Mouse (Mus musculus) adrenal gland, adult 18-20 months (tissue): ENCODE results near the gene Scyl1. TPM values are rescaled to one million over a fixed set of nuclear protein-coding genes. Genes with fewer than 3 reads are reported as not detected.

Source experiments
- DNase-seq, 2 experiments: peaks; one replicate each; pipeline ENCODE4 v3.0.0; 2021 to 2022; ENCODE audit warnings: low spot score in 2 of 2
- total RNA-seq, 2 experiments: library from RNA; stranded (reverse); gene quantifications; 1 replicate in 1 of 2; 2 replicates in 1 of 2; pipeline ENCODE4 v1.2.3; 2021

Scyl1 gene
- total RNA-seq, 2 experiments from 2014 or later = 92.3 to 105 TPM

- no peak for DNase-seq
These were observed 17.8 kb upstream of the Scyl1 start for GRCm38 (mm10) chr19:5789066-5789465.

GRCm38 (mm10) chr19:5788620-5789019 lies 17.4 kb upstream of the Scyl1 start:
- no peak for DNase-seq

GRCm38 (mm10) chr19:5787920-5788319 lies 16.7 kb upstream of the Scyl1 start:
- DNase-seq = no peak

- DNase-seq = peak; percentile 76 to 83
These were observed 16.0 kb upstream of the Scyl1 start for GRCm38 (mm10) chr19:5787128-5787635.

- peak; percentile 90 to 92 for DNase-seq
These were observed 15.4 kb upstream of the Scyl1 start for GRCm38 (mm10) chr19:5786441-5787114.

GRCm38 (mm10) chr19:5784958-5785577 lies 13.8 kb upstream of the Scyl1 start:
- DNase-seq = no peak

- no peak for DNase-seq
These were observed 10.9 kb upstream of the Scyl1 start for GRCm38 (mm10) chr19:5782121-5782520.

GRCm38 (mm10) chr19:5781532-5781931 lies 10.3 kb upstream of the Scyl1 start:
- no peak for DNase-seq

- DNase-seq = peak in 1 of 2 experiments; percentile 48
These were observed 9.0 kb upstream of the Scyl1 start for GRCm38 (mm10) chr19:5780203-5780602.

- DNase-seq = no peak
These were observed 7.1 kb upstream of the Scyl1 start for GRCm38 (mm10) chr19:5778312-5778711.

GRCm38 (mm10) chr19:5777387-5778032 lies 6.3 kb upstream of the Scyl1 start:
- DNase-seq = no peak

- no peak for DNase-seq
These were observed 908 bp downstream of the Scyl1 start for GRCm38 (mm10) chr19:5770311-5770710.

- DNase-seq = no peak
These were observed 3.9 kb downstream of the Scyl1 start for GRCm38 (mm10) chr19:5767271-5767670.

GRCm38 (mm10) chr19:5763163-5763562 lies 8.1 kb downstream of the Scyl1 start:
- no peak for DNase-seq

GRCm38 (mm10) chr19:5758878-5759403 lies 12.3 kb downstream of the Scyl1 start:
- no peak for DNase-seq

GRCm38 (mm10) chr19:5756991-5757636 lies 14.1 kb downstream of the Scyl1 start:
- no peak for DNase-seq

- DNase-seq = no peak
These were observed 14.8 kb downstream of the Scyl1 start for GRCm38 (mm10) chr19:5756321-5756985.

- DNase-seq = peak in 1 of 2 experiments; percentile 58
These were observed 19.5 kb downstream of the Scyl1 start for GRCm38 (mm10) chr19:5751742-5752141.

- DNase-seq = no peak
These were observed 20.3 kb downstream of the Scyl1 start for GRCm38 (mm10) chr19:5750951-5751350.

GRCm38 (mm10) chr19:5749476-5749875 lies 21.7 kb downstream of the Scyl1 start:
- peak in 1 of 2 experiments; percentile 48 for DNase-seq

- no peak for DNase-seq
These were observed 24.3 kb downstream of the Scyl1 start for GRCm38 (mm10) chr19:5746907-5747363.
